Mouse (Mus musculus): ENCODE measurements around the gene Rpl21.

DNA sequence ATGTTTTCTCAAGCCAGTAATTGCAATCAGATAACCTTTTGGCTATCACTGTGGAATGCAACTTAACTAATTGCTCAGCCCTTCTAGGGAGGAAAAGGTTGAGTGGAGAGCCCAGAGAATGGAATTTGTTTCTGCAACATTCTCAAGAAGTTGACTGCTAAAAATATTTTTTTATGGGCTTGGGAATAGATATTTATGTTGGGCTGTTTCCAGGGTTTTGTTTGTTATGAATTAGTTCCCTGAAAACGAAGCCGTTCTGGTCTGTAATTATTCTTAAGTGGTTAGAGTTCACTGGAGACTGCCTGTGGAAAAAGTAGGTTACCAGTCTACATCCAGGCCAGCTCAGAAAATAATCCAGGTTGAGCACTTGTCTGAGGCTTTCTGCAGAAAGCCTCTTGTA, 13.8 kb downstream of the Rpl21 start:
- TF ChIP-seq CTCF (IDR thresholded peaks at IDR 0.05; ENCODE audit: low read depth) (no peak), EP300 (optimal IDR thresholded peaks at IDR 0.05) (no peak)
